Mouse (Mus musculus) limb, embryonic 14.5 days (tissue): ENCODE measurements around the gene Pkd1. TPM values are rescaled to one million over a fixed set of nuclear protein-coding genes. Genes with fewer than 3 reads are reported as not detected.

ENCODE experiments used
- ATAC-seq: fragments of 200-750 bp; cut with Nextera tagmentation; 2 replicates; pipeline ENCODE4 v1.8.0; 2017; ENCODE audit warnings: low read depth, moderate number of reproducible peaks, moderate TSS enrichment; ENCODE audit not compliant: low FRiP score
- DNase-seq: peaks from one replicate; pipeline ENCODE4 v3.0.0-alpha.2; 2015; ENCODE audit warnings: low spot score
- H3K27ac ChIP-seq: fragments of 300-500 bp; sonication (generic); replicated peaks from 2 replicates; pipeline ENCODE4 v1.5.1; 2014; ENCODE audit warnings: low read depth, mild to moderate bottlenecking, low read length, moderate library complexity, mixed read lengths
- H3K27me3 ChIP-seq: fragments of 300-500 bp; sonication (generic); 2 replicates; pipeline ENCODE4 v1.6.1; 2014; ENCODE audit warnings: low read length, mixed read lengths; ENCODE audit not compliant: control insufficient read depth, insufficient read depth
- H3K36me3 ChIP-seq: fragments of 300-500 bp; sonication (generic); 2 replicates; pipeline ENCODE4 v1.6.1; 2014; ENCODE audit warnings: mild to moderate bottlenecking, low read length, moderate library complexity, mixed read lengths; ENCODE audit not compliant: control insufficient read depth, insufficient read depth
- H3K4me1 ChIP-seq: fragments of 300-500 bp; sonication (generic); 2 replicates; pipeline ENCODE4 v1.6.1; 2014; ENCODE audit warnings: antibody characterized with exemption, low read length, mixed read lengths; ENCODE audit not compliant: control insufficient read depth, insufficient read depth
- H3K4me2 ChIP-seq: fragments of 300-500 bp; sonication (generic); replicated peaks from 2 replicates; pipeline ENCODE4 v1.6.1; 2014; ENCODE audit warnings: low read depth, mild to moderate bottlenecking, low read length, moderate library complexity; ENCODE audit not compliant: severe bottlenecking
- H3K4me3 ChIP-seq: fragments of 300-500 bp; sonication (generic); replicated peaks from 2 replicates; pipeline ENCODE4 v1.5.1; 2014; ENCODE audit warnings: low read length
- H3K9ac ChIP-seq: fragments of 300-500 bp; sonication (generic); 2 replicates; pipeline ENCODE4 v1.6.1; 2014; ENCODE audit warnings: mild to moderate bottlenecking, low read depth, low read length, moderate library complexity; ENCODE audit not compliant: severe bottlenecking
- H3K9me3 ChIP-seq: fragments of 300-500 bp; sonication (generic); 2 replicates; pipeline ENCODE4 v1.6.1; 2016; ENCODE audit warnings: low read length; ENCODE audit not compliant: control insufficient read depth
- POLR2A ChIP-seq: fragments of 200-500 bp; IDR thresholded peaks from 2 replicates; pipeline ENCODE4 v1.8.0; 2012; ENCODE audit warnings: inconsistent platforms, mild to moderate bottlenecking, moderate library complexity, borderline replicate concordance; ENCODE audit not compliant: insufficient read depth, insufficient read length; ENCODE audit errors: extremely low read depth
- WGBS: fragments of 180-500 bp; shearing (Covaris S2); extraction: QIAGEN DNeasy Blood & Tissue Kit; methylation state at CpG from one replicate; pipeline ENCODE4 v1.1.7; 2014; 5-methylcytosine and 5-hydroxymethylcytosine counted together
- polyA plus RNA-seq, 2 experiments: library from polyadenylated mRNA; depleted of rRNA in 1 of 2; stranded (reverse) in 1 of 2; unstranded in 1 of 2; fragments of >200 nt; fragmentation: Nextera tagmentation in 1 of 2; extraction: Ambion mirVana in 1 of 2; gene quantifications; 2 replicates each; pipeline versions ENCODE4 v1.2.1 to v1.2.3; 2012 to 2014

The Pkd1 gene
- polyA plus RNA-seq, 2 experiments, result 50.5 to 73.6 TPM

- Histone ChIP-seq H3K9ac (no peak overlapping the region), H3K27ac (no peak overlapping the region), H3K4me2 (no peak overlapping the region), H3K4me1 (no peaks in the 10 kb centered on the region), H3K27me3 (no peaks in the 10 kb centered on the region), H3K36me3 (peaks cover 100% of the 10 kb centered on the region), H3K4me3 (no peak overlapping the region), H3K9me3 (no peaks in the 10 kb centered on the region)
- WGBS, result 73% methylated on average over 5 of the region's 5 CpGs
- no peak for TF ChIP-seq POLR2A
- DNase-seq (no peak), ATAC-seq (no peak)
Observed at GRCm38 (mm10) chr17:24596073-24596466, 46.4 kb downstream of the Pkd1 start.

- TF ChIP-seq POLR2A, result no peak
- no peak for ATAC-seq
- Histone ChIP-seq H3K4me1 (no peaks in the 10 kb centered on the region), H3K4me2 (no peak overlapping the region), H3K27ac (no peak overlapping the region), H3K27me3 (no peaks in the 10 kb centered on the region), H3K9ac (no peak overlapping the region), H3K9me3 (no peaks in the 10 kb centered on the region), H3K4me3 (no peak overlapping the region), H3K36me3 (peaks cover 100% of the 10 kb centered on the region)
- no peak for DNase-seq
- 90% methylated on average over 19 of the region's 19 CpGs for WGBS
Observed at GRCm38 (mm10) chr17:24596471-24597183, 47.0 kb downstream of the Pkd1 start.

GRCm38 (mm10) chr17:24597989-24598388 is 48.4 kb downstream of the Pkd1 start:
- Histone ChIP-seq H3K36me3 (peaks cover 100% of the 10 kb centered on the region), H3K4me2 (no peak overlapping the region), H3K9ac (no peak overlapping the region), H3K27me3 (no peaks in the 10 kb centered on the region), H3K9me3 (no peaks in the 10 kb centered on the region), H3K4me3 (no peak overlapping the region), H3K4me1 (no peaks in the 10 kb centered on the region), H3K27ac (no peak overlapping the region)
- TF ChIP-seq POLR2A, result no peak
- DNase-seq (no peak), ATAC-seq (no peak)
- 98% methylated on average over 3 of the region's 3 CpGs for WGBS

- no peak overlapping the region for H3K4me2 ChIP-seq
- H3K27me3 ChIP-seq, result no peaks in the 10 kb centered on the region
- DNase-seq (no peak), ATAC-seq (no peak)
- no peaks in the 10 kb centered on the region for H3K4me1 ChIP-seq
- peaks cover 100% of the 10 kb centered on the region for H3K36me3 ChIP-seq
- H3K9ac ChIP-seq, result no peak overlapping the region
- no peaks in the 10 kb centered on the region for H3K9me3 ChIP-seq
- 92% methylated on average over 4 of the region's 4 CpGs for WGBS
- H3K27ac ChIP-seq, result no peak overlapping the region
- no peak for TF ChIP-seq POLR2A
- no peak overlapping the region for H3K4me3 ChIP-seq
Observed at GRCm38 (mm10) chr17:24600502-24600901, 50.9 kb downstream of the Pkd1 start.

GRCm38 (mm10) chr17:24603961-24604360 is 54.3 kb downstream of the Pkd1 start:
- TF ChIP-seq POLR2A, result no peak
- Histone ChIP-seq H3K4me2 (no peak overlapping the region), H3K9ac (no peak overlapping the region), H3K4me1 (no peaks in the 10 kb centered on the region), H3K9me3 (no peaks in the 10 kb centered on the region), H3K27ac (no peak overlapping the region), H3K36me3 (peaks cover 100% of the 10 kb centered on the region), H3K27me3 (no peaks in the 10 kb centered on the region), H3K4me3 (no peak overlapping the region)
- DNase-seq (no peak), ATAC-seq (no peak)
- 86% methylated on average over 8 of the region's 8 CpGs for WGBS

- no peak overlapping the region for H3K4me3 ChIP-seq
- no peak overlapping the region for H3K9ac ChIP-seq
- 84% methylated on average over 3 of the region's 3 CpGs for WGBS
- no peaks in the 10 kb centered on the region for H3K4me1 ChIP-seq
- H3K9me3 ChIP-seq, result no peaks in the 10 kb centered on the region
- H3K27me3 ChIP-seq, result no peaks in the 10 kb centered on the region
- no peak for ATAC-seq
- no peak overlapping the region for H3K4me2 ChIP-seq
- TF ChIP-seq POLR2A, result no peak
- peaks cover 95% of the 10 kb centered on the region for H3K36me3 ChIP-seq
- no peak for DNase-seq
- H3K27ac ChIP-seq, result no peak overlapping the region
Observed at GRCm38 (mm10) chr17:24604557-24604956, 54.9 kb downstream of the Pkd1 start.
